Mouse (Mus musculus) c-Kit-positive CD71-positive TER-119-positive erythroid progenitor cells, embryonic 14.5 days (primary cell): ENCODE data around the gene Gm12216.

Experiments used
- DNase-seq: peaks from one replicate; pipeline ENCODE4 v3.0.0-alpha.2; 2013; ENCODE audit warnings: low spot score

The Gm12216 gene

GRCm38 (mm10) chr11:53737573-53737946, 121.5 kb downstream of the Gm12216 start:
- peak; percentile 67 for DNase-seq

- peak; percentile 78 for DNase-seq
Observed at GRCm38 (mm10) chr11:53736771-53737572, 122.1 kb downstream of the Gm12216 start.

GRCm38 (mm10) chr11:53735682-53736245, 123.3 kb downstream of the Gm12216 start:
- peak; percentile 77 for DNase-seq

GRCm38 (mm10) chr11:53734970-53735681, 123.9 kb downstream of the Gm12216 start:
- peak; percentile 7 for DNase-seq

GRCm38 (mm10) chr11:53734431-53734830, 124.6 kb downstream of the Gm12216 start:
- no peak for DNase-seq

- peak; percentile 20 for DNase-seq
Observed at GRCm38 (mm10) chr11:53733824-53734223, 125.2 kb downstream of the Gm12216 start.
